Mouse (Mus musculus) lung, adult 10 weeks (tissue): ENCODE data around the gene Krt14. TPM values are rescaled to one million over a fixed set of nuclear protein-coding genes. Genes with fewer than 3 reads are reported as not detected.

Source experiments
- polyA plus RNA-seq: library from polyadenylated mRNA; stranded (reverse); fragments of 350-450 nt; fragmentation: Illumina TruSeq; extraction: RNeasy Lipid Tissue Mini Kit (QIAGEN cat#74804); gene quantifications from one replicate; pipeline ENCODE4 v1.2.3, GENCODE M21; 2014; ENCODE audit warnings: low read depth, low replicate concordance; ENCODE audit not compliant: insufficient read depth

Gene Krt14
- 0.52 TPM for polyA plus RNA-seq

GRCm38 (mm10) chr11:100207498-100207897 is at the start of gene Krt14:
Krt14 (minus strand) TSS chr11:100207548.

GRCm38 (mm10) chr11:100248852-100249465 is 41.6 kb upstream of the Krt14 start, which contains the start of gene Krt16:
Krt16 (minus strand) TSS chr11:100248902.

GRCm38 (mm10) chr11:100192992-100193391 is 14.4 kb downstream of the Krt14 start, which contains the start of gene Krt9:
Krt9 (minus strand) TSS chr11:100193246.

Other genes with a start within 250 kb of the Krt14 start
- gene Krtap29-1, start 228.5 kb downstream of the Krt14 start, polyA plus RNA-seq = not detected
- not detected for gene Krtap16-1, start 221.0 kb downstream of the Krt14 start, polyA plus RNA-seq
- gene Krtap17-1, start 213.6 kb downstream of the Krt14 start, polyA plus RNA-seq = 4.2 TPM
- not detected for gene Krt33a, start 191.3 kb downstream of the Krt14 start, polyA plus RNA-seq
- gene Krt33b, start 177.7 kb downstream of the Krt14 start, polyA plus RNA-seq = not detected
- gene Krt34, start 166.0 kb downstream of the Krt14 start, polyA plus RNA-seq = 0.14 TPM
- not detected for gene Krt31, start 157.0 kb downstream of the Krt14 start, polyA plus RNA-seq
- not detected for gene Krt32, start 119.3 kb downstream of the Krt14 start, polyA plus RNA-seq
- gene Krt35, start 111.3 kb downstream of the Krt14 start, polyA plus RNA-seq = not detected
- not detected for gene Krt36, start 101.9 kb downstream of the Krt14 start, polyA plus RNA-seq
- 0.44 TPM for gene Krt13, start 86.0 kb downstream of the Krt14 start, polyA plus RNA-seq
- gene Krt15, start 71.6 kb downstream of the Krt14 start, polyA plus RNA-seq = 1.0 TPM
- gene Krt19, start 58.9 kb downstream of the Krt14 start, polyA plus RNA-seq = 168 TPM
- gene Krt9, start 14.3 kb downstream of the Krt14 start, polyA plus RNA-seq = not detected
- gene Krt16, start 41.4 kb upstream of the Krt14 start, polyA plus RNA-seq = not detected
- not detected for gene Krt17, start 53.5 kb upstream of the Krt14 start, polyA plus RNA-seq
- gene Krt42, start 62.3 kb upstream of the Krt14 start, polyA plus RNA-seq = not detected
- gene Eif1, start 112.3 kb upstream of the Krt14 start, polyA plus RNA-seq = 1,257 TPM
- gene Gast, start 126.9 kb upstream of the Krt14 start, polyA plus RNA-seq = not detected
- 5.0 TPM for gene Hap1, start 148.6 kb upstream of the Krt14 start, polyA plus RNA-seq
- 137 TPM for gene Jup, start 190.2 kb upstream of the Krt14 start, polyA plus RNA-seq
- 15.4 TPM for gene P3h4, start 207.3 kb upstream of the Krt14 start, polyA plus RNA-seq
- gene Fkbp10, start 208.1 kb upstream of the Krt14 start, polyA plus RNA-seq = 15.4 TPM
- gene Nt5c3b, start 234.3 kb upstream of the Krt14 start, polyA plus RNA-seq = 29.2 TPM
- 0.20 TPM for gene Klhl10, start 234.4 kb upstream of the Krt14 start, polyA plus RNA-seq